Mouse (Mus musculus) kidney, postnatal 4 days (tissue): ENCODE data around the gene Ppan.

Source experiments
- DNase-seq, 2 experiments: peaks; one replicate each; pipeline ENCODE4 v3.0.0; 2021; ENCODE audit warnings: mixed read lengths in 2 of 2

Gene Ppan

GRCm38 (mm10) chr9:20887704-20888385, at the start of gene Ppan:
TSS of gene Ppan (plus strand) at chr9:20888175.
- DNase-seq = peak; percentile 96 to 98

GRCm38 (mm10) chr9:20838931-20839330, 49.0 kb upstream of the Ppan start:
- DNase-seq = no peak

GRCm38 (mm10) chr9:20842211-20842610, 45.8 kb upstream of the Ppan start:
- DNase-seq = no peak

- peak in 1 of 2 experiments; percentile 7 for DNase-seq
Observed at GRCm38 (mm10) chr9:20842670-20843069, 45.3 kb upstream of the Ppan start.

- no peak for DNase-seq
Observed at GRCm38 (mm10) chr9:20850179-20850578, 37.8 kb upstream of the Ppan start.

- DNase-seq = peak; percentile 79 to 82
Observed at GRCm38 (mm10) chr9:20857131-20857530, 30.8 kb upstream of the Ppan start.

- no peak for DNase-seq
Observed at GRCm38 (mm10) chr9:20859926-20860325, 28.0 kb upstream of the Ppan start.

- peak; percentile 66 to 67 for DNase-seq
Observed at GRCm38 (mm10) chr9:20861821-20862220, 26.2 kb upstream of the Ppan start.

- no peak for DNase-seq
Observed at GRCm38 (mm10) chr9:20862225-20862624, 25.8 kb upstream of the Ppan start.

GRCm38 (mm10) chr9:20866879-20867278, 21.1 kb upstream of the Ppan start:
- no peak for DNase-seq

- peak; percentile 75 to 85 for DNase-seq
Observed at GRCm38 (mm10) chr9:20868448-20869001, 19.4 kb upstream of the Ppan start, which contains the start of gene A230050P20Rik. TSS of gene A230050P20Rik (plus strand) at chr9:20868642.

- DNase-seq = peak; percentile 46 to 62
Observed at GRCm38 (mm10) chr9:20869246-20869645, 18.7 kb upstream of the Ppan start.

GRCm38 (mm10) chr9:20870211-20871173, 17.5 kb upstream of the Ppan start:
- DNase-seq = no peak

- no peak for DNase-seq
Observed at GRCm38 (mm10) chr9:20872991-20873390, 15.0 kb upstream of the Ppan start.

- DNase-seq = no peak
Observed at GRCm38 (mm10) chr9:20873521-20873920, 14.5 kb upstream of the Ppan start.

- peak in 1 of 2 experiments; percentile 42 for DNase-seq
Observed at GRCm38 (mm10) chr9:20875021-20875790, 12.8 kb upstream of the Ppan start.

GRCm38 (mm10) chr9:20876318-20877117, 11.5 kb upstream of the Ppan start:
- DNase-seq = no peak

GRCm38 (mm10) chr9:20877118-20878040, 10.6 kb upstream of the Ppan start:
- DNase-seq = no peak

GRCm38 (mm10) chr9:20878041-20878709, 9.8 kb upstream of the Ppan start:
- peak; percentile 100 for DNase-seq

- peak; percentile 49 to 66 for DNase-seq
Observed at GRCm38 (mm10) chr9:20878710-20879065, 9.3 kb upstream of the Ppan start.
